Mouse (Mus musculus) frontal cortex, postnatal 10 days (tissue): Measurements from ENCODE around the gene Gm20388.

Experiments used
- DNase-seq, 2 experiments: peaks; one replicate each; pipeline ENCODE4 v3.0.0; 2022; ENCODE audit warnings: low spot score in 2 of 2, mixed read lengths in 1 of 2

The Gm20388 gene

GRCm38 (mm10) chr8:120816371-120816770 is 905.7 kb downstream of the Gm20388 start:
- DNase-seq: no peak

GRCm38 (mm10) chr8:120819906-120820305 is 909.3 kb downstream of the Gm20388 start:
- DNase-seq: no peak

- peak in 1 of 2 experiments; percentile 34 for DNase-seq
Measured at GRCm38 (mm10) chr8:120821399-120822170, 910.9 kb downstream of the Gm20388 start.

- DNase-seq: no peak
Measured at GRCm38 (mm10) chr8:120823331-120823730, 912.7 kb downstream of the Gm20388 start.

GRCm38 (mm10) chr8:120823887-120824286 is 913.2 kb downstream of the Gm20388 start:
- DNase-seq: no peak

- DNase-seq: no peak
Measured at GRCm38 (mm10) chr8:120824638-120825037, 914.0 kb downstream of the Gm20388 start.

- no peak for DNase-seq
Measured at GRCm38 (mm10) chr8:120828279-120828678, 917.6 kb downstream of the Gm20388 start.

- no peak for DNase-seq
Measured at GRCm38 (mm10) chr8:120830661-120831060, 920.0 kb downstream of the Gm20388 start.

GRCm38 (mm10) chr8:120832022-120832421 is 921.4 kb downstream of the Gm20388 start:
- DNase-seq: no peak

GRCm38 (mm10) chr8:120833196-120833595 is 922.6 kb downstream of the Gm20388 start:
- no peak for DNase-seq

GRCm38 (mm10) chr8:120839031-120839430 is 928.4 kb downstream of the Gm20388 start:
- DNase-seq: no peak

- DNase-seq: no peak
Measured at GRCm38 (mm10) chr8:120843084-120843483, 932.4 kb downstream of the Gm20388 start.

- DNase-seq: no peak
Measured at GRCm38 (mm10) chr8:120846018-120846417, 935.4 kb downstream of the Gm20388 start.

GRCm38 (mm10) chr8:120847279-120847678 is 936.6 kb downstream of the Gm20388 start:
- DNase-seq: no peak

- no peak for DNase-seq
Measured at GRCm38 (mm10) chr8:120847735-120848134, 937.1 kb downstream of the Gm20388 start.

GRCm38 (mm10) chr8:120848434-120848833 is 937.8 kb downstream of the Gm20388 start:
- no peak for DNase-seq

- DNase-seq: no peak
Measured at GRCm38 (mm10) chr8:120851411-120851810, 940.8 kb downstream of the Gm20388 start.

GRCm38 (mm10) chr8:120859881-120860280 is 949.2 kb downstream of the Gm20388 start:
- DNase-seq: no peak

GRCm38 (mm10) chr8:120860423-120861126 is 949.9 kb downstream of the Gm20388 start:
- no peak for DNase-seq

GRCm38 (mm10) chr8:120863683-120864082 is 953.0 kb downstream of the Gm20388 start:
- DNase-seq: no peak

- DNase-seq: no peak
Measured at GRCm38 (mm10) chr8:120867386-120867785, 956.7 kb downstream of the Gm20388 start.

- DNase-seq: no peak
Measured at GRCm38 (mm10) chr8:120872661-120873060, 962.0 kb downstream of the Gm20388 start.
